11 mouse cellular contexts compared by ENCODE assay signal in the genomic region with DNA sequence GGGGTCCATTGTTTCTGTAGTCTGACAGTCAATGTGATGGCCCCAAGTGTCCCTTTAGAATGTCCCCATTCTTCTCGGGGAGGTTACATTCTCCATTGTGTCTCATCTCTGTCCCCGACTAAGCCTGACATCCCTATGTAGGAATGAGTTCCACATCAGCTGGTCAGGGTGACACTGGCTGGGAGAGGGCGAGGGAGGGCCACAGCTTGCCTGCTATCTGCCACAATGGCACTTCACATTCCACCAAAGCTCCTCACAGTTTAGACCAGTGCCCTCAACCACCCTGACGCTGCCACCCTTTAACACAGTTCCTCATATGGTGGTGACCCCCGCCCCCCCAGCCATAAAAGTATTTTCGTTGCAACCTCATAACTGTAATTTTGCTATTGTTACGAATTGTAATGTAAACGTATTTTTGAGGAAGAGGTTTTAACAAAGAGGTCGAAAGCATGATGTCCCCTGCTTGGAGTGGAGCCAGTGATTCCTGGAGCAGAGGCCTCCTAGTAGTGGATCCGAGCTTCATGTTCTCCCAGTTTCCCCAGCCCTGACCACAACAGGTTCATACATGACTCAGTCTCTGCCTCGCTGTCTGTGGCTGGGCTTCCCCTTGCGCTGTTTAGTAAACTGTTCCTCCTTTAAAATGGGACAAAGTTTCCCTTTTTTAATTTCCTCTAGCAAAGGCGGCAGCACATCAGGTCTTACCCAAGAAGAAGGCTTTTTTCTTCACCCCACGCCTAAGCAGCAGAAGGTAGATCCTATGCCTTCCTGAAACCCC. TPM values are rescaled to one million over a fixed set of nuclear protein-coding genes. Genes with fewer than 3 reads are reported as not detected.
DNase-seq lines count a peak whose midpoint lies in the region; ATAC-seq and TF ChIP-seq lines count a peak whose summit lies in the region.
"Had no signal": no experiment of that assay in that cellular context is flagged by ENCODE, and none has a peak within 500 bp of the region (broad histone marks: within the 10 kb centered on the region; RNA-seq: fewer than 3 reads in every experiment).

No protein-coding gene starts in this region.

- H3K9me3 ChIP-seq in liver, embryonic 11.5 days (ENCODE audit: control insufficient read depth, low read length) = no peaks in the 10 kb centered on the region
- H3K9me3 ChIP-seq in neural tube, embryonic 15.5 days (replicated peaks) = no peaks in the 10 kb centered on the region
- H3K9me3 ChIP-seq: G1E had no signal

- peak overlapping the region; percentile 79 for H3K27ac ChIP-seq in gastrocnemius, adult 2 months
- no peak overlapping the region for H3K27ac ChIP-seq in liver, adult 2 months (replicated peaks; ENCODE audit: insufficient read depth, low read depth, low read length)
- no peak overlapping the region for H3K27ac ChIP-seq in liver, embryonic 11.5 days (ENCODE audit: low read depth, low read length)
- no peak overlapping the region for H3K27ac ChIP-seq in neural tube, embryonic 15.5 days (replicated peaks)

- H3K9ac ChIP-seq in liver, adult 2 months (ENCODE audit: low read depth, low read length) = no peak overlapping the region
- no peak overlapping the region for H3K9ac ChIP-seq in liver, embryonic 11.5 days (ENCODE audit: low read depth, low read length)
- no peak overlapping the region for H3K9ac ChIP-seq in neural tube, embryonic 15.5 days (replicated peaks)

- no peaks in the 10 kb centered on the region for H3K27me3 ChIP-seq in liver, adult 2 months (ENCODE audit: control insufficient read depth, insufficient read depth, low read length)
- H3K27me3 ChIP-seq in liver, embryonic 11.5 days (replicated peaks; ENCODE audit: control insufficient read depth, insufficient read depth, low read length) = no peaks in the 10 kb centered on the region
- no peaks in the 10 kb centered on the region for H3K27me3 ChIP-seq in neural tube, embryonic 15.5 days (replicated peaks)

- no peaks in the 10 kb centered on the region for H3K36me3 ChIP-seq in liver, adult 2 months (ENCODE audit: control insufficient read depth, insufficient read depth, low read length)
- no peaks in the 10 kb centered on the region for H3K36me3 ChIP-seq in liver, embryonic 11.5 days (ENCODE audit: control insufficient read depth, insufficient read depth, low read length)
- H3K36me3 ChIP-seq in neural tube, embryonic 15.5 days = no peaks in the 10 kb centered on the region
- H3K36me3 ChIP-seq: G1E had no signal

- no peak for TF ChIP-seq POLR2A in liver, adult 2 months (IDR thresholded peaks at IDR 0.05; ENCODE audit: extremely low read depth, insufficient read depth, low read length)

- no peak for TF ChIP-seq CTCF in gastrocnemius, adult 2 months (IDR thresholded peaks at IDR 0.05)
- TF ChIP-seq CTCF in liver, adult 2 months (IDR thresholded peaks at IDR 0.05; ENCODE audit: low read depth, low read length) = no peak

- intact Hi-C loops in gastrocnemius, adult 2 months (cut with DNase I) = loop anchor here (5.0 kb wide), 1 partner anchor 45 kb away; no protein-coding TSS in a partner anchor

- H3K4me1 ChIP-seq in liver, adult 2 months (ENCODE audit: control insufficient read depth, insufficient read depth, low read length) = 0 out of 2 replicates have a peak, but pooled peaks cover 2% of the 10 kb centered on the region
- peaks cover 26% of the 10 kb centered on the region for H3K4me1 ChIP-seq in liver, embryonic 11.5 days (replicated peaks; ENCODE audit: control insufficient read depth, insufficient read depth, low read length)
- peaks cover 20% of the 10 kb centered on the region for H3K4me1 ChIP-seq in neural tube, embryonic 15.5 days

- ATAC-seq in liver, embryonic 11.5 days (replicated peaks; ENCODE audit: low FRiP score) = no peak
- no peak for ATAC-seq in neural tube, embryonic 15.5 days (ENCODE audit: low FRiP score)

- H3K4me2 ChIP-seq in liver, embryonic 11.5 days = no peak overlapping the region
- no peak overlapping the region for H3K4me2 ChIP-seq in neural tube, embryonic 15.5 days

- H3K4me3 ChIP-seq in gastrocnemius, adult 2 months = no peak overlapping the region
- H3K4me3 ChIP-seq in liver, adult 2 months (ENCODE audit: insufficient read depth, low read depth, low read length) = no peak overlapping the region
- H3K4me3 ChIP-seq in liver, embryonic 11.5 days (ENCODE audit: low read depth, low read length) = no peak overlapping the region
- H3K4me3 ChIP-seq in neural tube, embryonic 15.5 days (replicated peaks) = no peak overlapping the region

- WGBS in liver, adult 2 months = 86% methylated on average over 14 of the region's 14 CpGs
- WGBS in liver, embryonic 11.5 days = 59% methylated on average over 14 of the region's 14 CpGs
- 73% methylated on average over 14 of the region's 14 CpGs for WGBS in neural tube, embryonic 15.5 days

- H3K79me2 ChIP-seq in liver, adult 2 months (ENCODE audit: control insufficient read depth, insufficient read depth, low read length) = no peaks in the 10 kb centered on the region

- DNase-seq in gastrocnemius, adult 2 months = no peak
- no peak for DNase-seq in gastrocnemius, postnatal 10 days
- DNase-seq in liver, adult 2 months (ENCODE audit: extremely low read depth, low read depth, low spot score) = peak; percentile 32
- DNase-seq in liver, embryonic 11.5 days (ENCODE audit: low spot score) = no peak
- peak; percentile 47 for DNase-seq in Muller cell, postnatal 12 days (ENCODE audit: inconsistent ontology term)
- DNase-seq in lung, postnatal 25 days (ENCODE audit: low spot score) = peak; percentile 43
- no peak for DNase-seq in thymus, postnatal 14 days
- DNase-seq: cerebellum, adult 11 months; thymus, adult 2 months had no signal

RNA-seq across cellular contexts. Expression of a gene that starts 47.4 kb away (rescaled TPM):
- total RNA-seq in gastrocnemius, adult 2 months (2021) = 1 to 10 TPM; 2.6 to 3.5 TPM
- total RNA-seq in gastrocnemius, postnatal 10 days (2021) = 1 to 10 TPM; 9.5 to 9.8 TPM
- total RNA-seq in liver, adult 2 months (2014; rRNA removed) = 36.7 and 50.3 TPM in 2 replicates
- 38.1 and 41.3 TPM in 2 replicates for polyA plus RNA-seq in liver, adult 2 months (2012; rRNA removed)
- polyA plus RNA-seq in liver, embryonic 11.5 days (2014; fragmentation: Nextera tagmentation; extraction: Ambion mirVana) = 16.1 and 18.7 TPM in 2 replicates
- polyA plus RNA-seq in neural tube, embryonic 15.5 days (2015; fragmentation: Nextera tagmentation; extraction: Ambion mirVana) = 19.3 and 21.1 TPM in 2 replicates

Comparison
In these comparisons a context has a peak if more than half of its experiments do, and no peak if none do; other contexts are left out.
1. DNase-seq: peak in liver, adult 2 months (single experiment), Muller cell, postnatal 12 days (single experiment) and lung, postnatal 25 days (single experiment); none in gastrocnemius, adult 2 months (single experiment), gastrocnemius, postnatal 10 days (single experiment), liver, embryonic 11.5 days (single experiment) and thymus, postnatal 14 days (single experiment).